ENCODE assay signal across 13 mouse cellular contexts in genomic region chr4:135883401-135883851, GRCm38 (mm10). TPM values are rescaled to one million over a fixed set of nuclear protein-coding genes. Genes with fewer than 3 reads are reported as not detected.
DNase-seq lines count a peak whose midpoint lies in the region; ATAC-seq lines count a peak whose summit lies in the region.
"Had no signal": no experiment of that assay in that cellular context is flagged by ENCODE, and none has a peak within 500 bp of the region (broad histone marks: within the 10 kb centered on the region; RNA-seq: fewer than 3 reads in every experiment).

No protein-coding gene starts in this region.

- H3K36me3 ChIP-seq in liver, embryonic 13.5 days: no peaks in the 10 kb centered on the region
- no peaks in the 10 kb centered on the region for H3K36me3 ChIP-seq in liver, embryonic 12.5 days
- H3K36me3 ChIP-seq: embryonic facial prominence, embryonic 15.5 days; limb, embryonic 13.5 days had no signal

- H3K27me3 ChIP-seq in liver, embryonic 13.5 days: no peaks in the 10 kb centered on the region
- H3K27me3 ChIP-seq in liver, embryonic 12.5 days (replicated peaks): 0 out of 2 replicates have a peak, but pooled peaks cover 3% of the 10 kb centered on the region
- H3K27me3 ChIP-seq: embryonic facial prominence, embryonic 15.5 days; limb, embryonic 13.5 days had no signal

- DNase-seq in liver, embryonic 13.5 days: no peak
- DNase-seq in urinary bladder, postnatal 14 days (ENCODE audit: low spot score): peak; percentile 4
- DNase-seq in urinary bladder, adult 18-20 months (ENCODE audit: low spot score in 2 of 2): no peak
- peak; percentile 38 to 48 for DNase-seq in kidney, adult 8-10 months
- DNase-seq in yolk sac, embryonic 10.5 days (ENCODE audit: low spot score): peak; percentile 68
- no peak for DNase-seq in left cerebral cortex, adult 11 months (ENCODE audit: low spot score)
- DNase-seq in left cerebral cortex, adult 9 months (ENCODE audit: low spot score in 2 of 2): no peak
- DNase-seq: cerebellum, adult 9-10 months; layer of hippocampus, adult 9-11 months had no signal

- peaks cover 14% of the 10 kb centered on the region for H3K4me1 ChIP-seq in liver, embryonic 13.5 days (replicated peaks)
- H3K4me1 ChIP-seq in liver, embryonic 12.5 days: peaks cover 19% of the 10 kb centered on the region
- H3K4me1 ChIP-seq: embryonic facial prominence, embryonic 15.5 days had no signal

- no peak overlapping the region for H3K4me2 ChIP-seq in liver, embryonic 13.5 days
- H3K4me2 ChIP-seq in liver, embryonic 12.5 days: no peak overlapping the region
- H3K4me2 ChIP-seq: embryonic facial prominence, embryonic 15.5 days; hindbrain, embryonic 14.5 days; limb, embryonic 13.5 days had no signal

- H3K9me3 ChIP-seq in liver, embryonic 13.5 days (replicated peaks): no peaks in the 10 kb centered on the region
- H3K9me3 ChIP-seq in liver, embryonic 12.5 days (replicated peaks): no peaks in the 10 kb centered on the region
- H3K9me3 ChIP-seq: embryonic facial prominence, embryonic 15.5 days; limb, embryonic 13.5 days had no signal

- no peak overlapping the region for H3K27ac ChIP-seq in liver, embryonic 13.5 days
- no peak overlapping the region for H3K27ac ChIP-seq in liver, embryonic 12.5 days
- H3K27ac ChIP-seq: embryonic facial prominence, embryonic 15.5 days; hindbrain, embryonic 14.5 days; limb, embryonic 13.5 days had no signal

- 0 out of 2 replicates have a peak overlapping the region, but pooled peaks have one; percentile 17 for H3K9ac ChIP-seq in liver, embryonic 13.5 days
- no peak overlapping the region for H3K9ac ChIP-seq in liver, embryonic 12.5 days
- H3K9ac ChIP-seq: embryonic facial prominence, embryonic 15.5 days; hindbrain, embryonic 14.5 days; limb, embryonic 13.5 days had no signal

- no peak overlapping the region for H3K4me3 ChIP-seq in liver, embryonic 13.5 days (replicated peaks)
- no peak overlapping the region for H3K4me3 ChIP-seq in liver, embryonic 12.5 days
- H3K4me3 ChIP-seq: embryonic facial prominence, embryonic 15.5 days; limb, embryonic 13.5 days had no signal

- ATAC-seq in liver, embryonic 13.5 days (ENCODE audit: low read depth): no peak
- ATAC-seq in liver, embryonic 12.5 days: no peak

- 57% methylated on average over 10 of the region's 10 CpGs for WGBS in liver, embryonic 13.5 days (ENCODE audit: insufficient replicate concordance)
- 58% methylated on average over 10 of the region's 10 CpGs for WGBS in liver, embryonic 12.5 days (ENCODE audit: insufficient replicate concordance)

RNA-seq across cellular contexts. Expression of gene Pnrc2, which starts 9.8 kb away (rescaled TPM):
- polyA plus RNA-seq in liver, embryonic 13.5 days (2015; fragmentation: Nextera tagmentation; extraction: Ambion mirVana): 88.0 and 109 TPM in 2 replicates
- polyA plus RNA-seq in liver, embryonic 12.5 days (2016; fragmentation: Nextera tagmentation; extraction: Ambion mirVana): 91.1 and 98.9 TPM in 2 replicates

RNA-seq across cellular contexts. Expression of gene Cnr2, which starts 11.8 kb away (rescaled TPM):
- polyA plus RNA-seq in liver, embryonic 13.5 days (2015; fragmentation: Nextera tagmentation; extraction: Ambion mirVana): 2.5 and 3.0 TPM in 2 replicates
- polyA plus RNA-seq in liver, embryonic 12.5 days (2016; fragmentation: Nextera tagmentation; extraction: Ambion mirVana): 3.9 and 4.3 TPM in 2 replicates

RNA-seq across cellular contexts. Expression of gene Srsf10, which starts 27.9 kb away (rescaled TPM):
- polyA plus RNA-seq in liver, embryonic 13.5 days (2015; fragmentation: Nextera tagmentation; extraction: Ambion mirVana): 119 and 147 TPM in 2 replicates
- 157 TPM in 2 replicates for polyA plus RNA-seq in liver, embryonic 12.5 days (2016; fragmentation: Nextera tagmentation; extraction: Ambion mirVana)

RNA-seq across cellular contexts. Expression of gene Fuca1, which starts 37.1 kb away (rescaled TPM):
- polyA plus RNA-seq in liver, embryonic 13.5 days (2015; fragmentation: Nextera tagmentation; extraction: Ambion mirVana): 18.1 and 21.4 TPM in 2 replicates
- 22.2 and 23.8 TPM in 2 replicates for polyA plus RNA-seq in liver, embryonic 12.5 days (2016; fragmentation: Nextera tagmentation; extraction: Ambion mirVana)

Comparison
In these comparisons a context has a peak if more than half of its experiments do, and no peak if none do; other contexts are left out.
1. DNase-seq: peak in urinary bladder, postnatal 14 days (single experiment), kidney, adult 8-10 months (2 of 2) and yolk sac, embryonic 10.5 days (single experiment); none in liver, embryonic 13.5 days (single experiment), urinary bladder, adult 18-20 months (0 of 2), left cerebral cortex, adult 11 months (single experiment) and left cerebral cortex, adult 9 months (0 of 2).